In the genomic region with DNA sequence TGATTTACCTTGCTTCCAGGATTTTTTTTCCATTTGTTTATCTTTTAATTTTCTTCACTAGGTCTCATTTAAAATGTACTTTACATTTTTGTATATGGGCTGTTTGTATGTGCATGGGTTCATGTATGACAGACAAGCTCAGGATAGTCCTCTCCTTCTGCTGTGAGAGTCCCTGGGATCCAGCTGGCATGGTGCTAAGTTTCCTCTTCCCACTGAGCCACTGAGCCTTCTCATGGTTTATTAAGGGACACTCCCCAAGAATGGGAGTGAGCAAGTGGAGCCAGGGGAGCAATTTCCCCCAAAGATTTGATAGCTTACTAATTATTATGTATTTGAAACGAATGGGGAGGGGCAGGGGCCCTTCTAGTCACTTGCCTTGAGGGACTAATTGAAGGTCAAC, we compare ENCODE assay signal across 24 mouse cellular contexts. TPM values are rescaled to one million over a fixed set of nuclear protein-coding genes. Genes with fewer than 3 reads are reported as not detected.
"Had no signal": no experiment of that assay in that cellular context is flagged by ENCODE, and none has a peak within 500 bp of the region (broad histone marks: within the 10 kb centered on the region; RNA-seq: fewer than 3 reads in every experiment).

No protein-coding gene starts in this region.

- H3K4me1 ChIP-seq: heart, embryonic 10.5 days; heart, embryonic 12.5 days; hindbrain, embryonic 10.5 days; hindbrain, embryonic 12.5 days; limb, embryonic 12.5 days; liver, embryonic 13.5 days had no signal

- ATAC-seq: hindbrain, embryonic 16.5 days; inflammation-experienced regulatory T-cells, adult 6 months; intestine, embryonic 16.5 days had no signal

- H3K9me3 ChIP-seq: heart, embryonic 10.5 days; heart, embryonic 12.5 days; hindbrain, embryonic 10.5 days; hindbrain, embryonic 12.5 days; limb, embryonic 10.5 days; limb, embryonic 12.5 days; liver, embryonic 13.5 days; liver, embryonic 15.5 days had no signal

- H3K4me3 ChIP-seq: heart, embryonic 10.5 days; heart, embryonic 12.5 days; hindbrain, embryonic 10.5 days; hindbrain, embryonic 12.5 days; layer of hippocampus, adult 2 months; left cerebral cortex, adult 2 months; limb, embryonic 10.5 days; limb, embryonic 12.5 days; liver, embryonic 13.5 days; liver, embryonic 15.5 days had no signal

- H3K27ac ChIP-seq: heart, embryonic 10.5 days; hindbrain, embryonic 10.5 days; hindbrain, embryonic 12.5 days; hindbrain, embryonic 14.5 days; layer of hippocampus, adult 2 months; left cerebral cortex, adult 2 months; limb, embryonic 10.5 days; limb, embryonic 12.5 days; liver, embryonic 13.5 days; liver, embryonic 15.5 days had no signal

- H3K4me2 ChIP-seq: heart, embryonic 12.5 days; hindbrain, embryonic 12.5 days; hindbrain, embryonic 14.5 days; limb, embryonic 12.5 days; liver, embryonic 11.5 days; liver, embryonic 13.5 days; liver, embryonic 15.5 days had no signal

- H3K9ac ChIP-seq: heart, embryonic 12.5 days; hindbrain, embryonic 12.5 days; hindbrain, embryonic 14.5 days; limb, embryonic 12.5 days; liver, embryonic 13.5 days; liver, embryonic 15.5 days had no signal

- H3K27me3 ChIP-seq: heart, embryonic 12.5 days; hindbrain, embryonic 12.5 days; limb, embryonic 12.5 days; liver, embryonic 13.5 days; liver, embryonic 15.5 days had no signal

- H3K36me3 ChIP-seq: liver, embryonic 13.5 days; liver, embryonic 15.5 days had no signal

- DNase-seq: heart, postnatal 10 days; heart, postnatal 4 days; kidney, adult 18-20 months; kidney, adult 8-10 months; kidney, postnatal 10 days; kidney, postnatal 25 days; kidney, postnatal 4 days; liver; liver, embryonic 13.5 days had no signal

RNA-seq across cellular contexts. Expression of gene Galnt16, which starts 17.6 kb away (rescaled TPM):
- total RNA-seq: granulocyte monocyte progenitor cell, adult 5-6 weeks had no signal
